Mouse (Mus musculus) heart, adult 2 months (tissue): ENCODE data around the gene Rnaseh2a. TPM values are rescaled to one million over a fixed set of nuclear protein-coding genes. Genes with fewer than 3 reads are reported as not detected.
A peak's percentile ranks its signal among the peaks of the same experiment; 100 is the strongest.

ENCODE experiments used
- DNase-seq, 2 experiments: peaks; one replicate each; pipeline ENCODE4 v3.0.0; 2021
- H3K27ac ChIP-seq: fragments of 200-600 bp; 2 replicates; pipeline ENCODE4 v1.8.1; 2022
- H3K27me3 ChIP-seq: fragments of 200-500 bp; 2 replicates; pipeline ENCODE4 v1.6.1; 2012; ENCODE audit warnings: mild to moderate bottlenecking, low read length, inconsistent platforms, mixed read lengths; ENCODE audit not compliant: control insufficient read depth, insufficient read depth
- H3K36me3 ChIP-seq: fragments of 200-500 bp; 2 replicates; pipeline ENCODE4 v1.6.1; 2012; ENCODE audit warnings: low read length, inconsistent platforms; ENCODE audit not compliant: control insufficient read depth, insufficient read depth
- H3K4me1 ChIP-seq: fragments of 200-500 bp; 2 replicates; pipeline ENCODE4 v1.6.1; 2011; ENCODE audit warnings: low read length; ENCODE audit not compliant: control insufficient read depth, insufficient read depth
- H3K4me3 ChIP-seq: fragments of 200-600 bp; 2 replicates; pipeline ENCODE4 v1.8.1; 2022
- H3K79me2 ChIP-seq: fragments of 200-500 bp; replicated peaks from 2 replicates; pipeline ENCODE4 v1.6.1; 2012; ENCODE audit warnings: mild to moderate bottlenecking, inconsistent platforms, low read length, moderate library complexity, mixed read lengths; ENCODE audit not compliant: control insufficient read depth, insufficient read depth
- H3K9ac ChIP-seq: fragments of 200-500 bp; 2 replicates; pipeline ENCODE4 v1.6.1; 2012; ENCODE audit warnings: low read depth, mild to moderate bottlenecking, control low read depth, inconsistent platforms, low read length, mixed read lengths
- CTCF ChIP-seq: fragments of 200-600 bp; IDR thresholded peaks from 2 replicates; pipeline ENCODE4 v1.8.1; 2022; ENCODE audit warnings: antibody characterized with exemption, mild to moderate bottlenecking, moderate library complexity
- EP300 ChIP-seq: fragments of 200-500 bp; IDR thresholded peaks from 2 replicates; pipeline ENCODE4 v1.6.1; 2011; ENCODE audit warnings: low read depth, low read length, control low read depth; ENCODE audit not compliant: insufficient read depth
- POLR2A ChIP-seq: fragments of 200-500 bp; IDR thresholded peaks from 2 replicates; pipeline ENCODE4 v1.6.1; 2011; ENCODE audit warnings: mild to moderate bottlenecking, low read depth, low read length, control low read depth; ENCODE audit not compliant: insufficient read depth
- WGBS: fragments of 180-500 bp; shearing (Covaris S2); methylation state at CpG from one replicate; pipeline ENCODE4 v1.1.7; 2018; 5-methylcytosine and 5-hydroxymethylcytosine counted together
- intact Hi-C: fragments of 180-260 bp; cut with DNase I; formaldehyde crosslinking; loops from one replicate; pipeline ENCODE4 v1.15.1; 2025
- polyA plus RNA-seq: library from polyadenylated mRNA; depleted of rRNA; stranded (reverse); fragments of >200 nt; gene quantifications from 2 replicates; pipeline ENCODE4 v1.2.3, GENCODE M21; 2012
- total RNA-seq, 2 experiments: library from RNA; stranded (reverse); gene quantifications; 2 replicates each; pipeline ENCODE4 v1.2.3; 2021

Rnaseh2a gene
- total and polyA plus RNA-seq, 3 experiments: 33.7 to 50.5 (median 38.1) TPM

DNA sequence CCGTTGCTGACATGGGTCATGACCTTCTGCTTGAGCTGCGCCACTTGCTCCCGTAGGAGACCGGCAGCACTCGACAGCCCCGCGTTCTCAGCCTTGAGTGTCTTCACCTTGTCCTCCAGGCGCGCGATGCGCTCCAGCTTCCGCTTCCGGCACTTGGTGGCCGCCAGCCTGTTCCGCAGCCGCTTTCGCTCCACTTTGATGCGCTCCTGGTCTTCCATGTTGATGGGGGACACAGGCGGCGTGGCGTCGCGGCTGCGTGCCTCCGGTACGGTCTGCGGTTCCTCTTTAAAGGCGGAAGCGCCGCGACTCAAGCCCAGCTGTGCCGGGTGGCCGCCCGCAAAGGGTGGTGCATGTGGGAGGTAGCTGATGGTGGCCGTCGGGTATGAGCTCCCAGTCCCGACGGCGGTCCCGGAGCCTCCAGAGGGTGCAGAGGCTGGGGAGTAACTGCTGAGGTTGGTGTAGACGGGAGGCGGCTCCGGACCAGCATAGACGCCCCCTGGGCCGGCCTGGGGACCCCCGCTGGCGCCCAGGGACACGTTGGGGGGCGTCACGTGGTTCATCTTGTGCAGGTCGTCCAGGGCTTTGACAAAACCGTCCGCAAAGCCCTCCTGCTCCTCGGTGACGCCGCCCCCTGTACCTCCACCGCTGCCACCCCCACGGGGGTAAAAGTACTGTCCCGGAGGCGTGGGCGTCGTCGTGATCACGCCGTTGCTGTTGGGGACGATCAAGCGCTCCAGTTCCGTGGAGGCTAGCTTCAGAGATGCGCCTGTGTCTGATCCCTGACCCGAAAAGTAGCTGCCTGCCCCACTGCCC, 8.1 kb upstream of the Rnaseh2a start:
- peak overlapping the region; percentile 99 for H3K27ac ChIP-seq
- intact Hi-C loops: loop anchor here (10.0 kb wide), 1 partner anchor 47 kb away; the partner anchor contains the start of genes Asna1 and Trir
- peak overlapping the region; percentile 91 for H3K9ac ChIP-seq
- DNase-seq: peak; percentile 84 to 86
- H3K4me1 ChIP-seq: peaks cover 17% of the 10 kb centered on the region
- TF ChIP-seq POLR2A: peak; percentile 57
- TF ChIP-seq EP300: 0 out of 2 replicates have a peak, but pooled peaks have one; percentile 4
- TF ChIP-seq CTCF: no peak
- H3K79me2 ChIP-seq: no peaks in the 10 kb centered on the region
- peak overlapping the region; percentile 56 for H3K4me3 ChIP-seq
- WGBS: under 1% methylated on average over 70 of the region's 70 CpGs
- no peaks in the 10 kb centered on the region; the same call in 1 of the 2 replicates for H3K36me3 ChIP-seq
- no peaks in the 10 kb centered on the region for H3K27me3 ChIP-seq

DNA sequence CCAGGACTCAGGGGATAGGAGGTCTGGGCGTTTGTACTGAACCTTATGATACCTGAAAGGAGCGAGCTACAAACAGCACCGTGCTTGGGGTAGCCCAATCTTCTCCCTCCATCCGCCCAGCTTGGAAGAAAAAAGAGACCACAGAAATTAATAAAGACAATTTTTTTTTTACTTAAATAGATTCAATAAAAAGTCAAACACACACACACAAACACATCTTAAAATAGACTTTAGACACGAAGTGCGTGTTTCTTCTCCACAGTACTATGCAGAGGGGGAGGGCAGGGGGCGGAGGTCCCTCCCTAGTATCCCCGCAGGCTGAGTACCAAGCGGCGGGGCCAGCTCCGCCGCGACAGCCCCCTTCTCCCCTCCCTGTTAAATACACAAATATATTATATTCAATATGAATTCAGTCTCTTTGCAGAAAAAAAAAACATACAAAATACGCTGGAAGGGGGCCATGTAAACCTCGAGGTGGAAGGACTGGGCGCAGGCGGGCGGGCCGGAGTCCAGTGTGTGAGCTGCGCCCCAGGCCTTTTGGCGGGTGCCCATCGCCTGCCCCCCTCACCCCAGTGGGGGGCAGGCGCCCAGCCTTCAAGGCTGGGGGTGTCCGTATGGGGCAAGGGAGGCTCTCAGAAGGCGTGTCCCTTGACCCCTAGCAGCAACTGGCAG, 7.3 kb upstream of the Rnaseh2a start:
- DNase-seq: peak in 1 of 2 experiments; percentile 53
- H3K4me3 ChIP-seq: peak overlapping the region; percentile 56
- WGBS: 1% methylated on average over 25 of the region's 25 CpGs
- no peaks in the 10 kb centered on the region; the same call in 1 of the 2 replicates for H3K36me3 ChIP-seq
- TF ChIP-seq POLR2A (peak; percentile 93; the same call in 1 of the 2 replicates), EP300 (no peak)
- intact Hi-C loops: loop anchor here (10.0 kb wide), 1 partner anchor 48 kb away; the partner anchor contains the start of genes Asna1 and Trir
- H3K4me1 ChIP-seq: peaks cover 17% of the 10 kb centered on the region
- no peaks in the 10 kb centered on the region for H3K27me3 ChIP-seq
- peak overlapping the region; percentile 99 for H3K27ac ChIP-seq
- H3K9ac ChIP-seq: peak overlapping the region; percentile 91
- H3K79me2 ChIP-seq: no peaks in the 10 kb centered on the region

GRCm38 (mm10) chr8:84976031-84976762, 6.6 kb upstream of the Rnaseh2a start:
- peak overlapping the region; percentile 99 for H3K27ac ChIP-seq
- 1% methylated on average over 61 of the region's 61 CpGs for WGBS
- no peaks in the 10 kb centered on the region for H3K27me3 ChIP-seq
- intact Hi-C loops: loop anchor here (10.0 kb wide), 1 partner anchor 49 kb away; the partner anchor contains the start of genes Asna1 and Trir
- peak; percentile 97 for DNase-seq
- peaks cover 15% of the 10 kb centered on the region for H3K4me1 ChIP-seq
- TF ChIP-seq POLR2A (peak; percentile 44; the same call in 1 of the 2 replicates), EP300 (0 out of 2 replicates have a peak, but pooled peaks have one; percentile 59), CTCF (peak; percentile 17)
- peak overlapping the region; percentile 56 for H3K4me3 ChIP-seq
- H3K79me2 ChIP-seq: no peaks in the 10 kb centered on the region
- peak overlapping the region; percentile 75 for H3K9ac ChIP-seq
- H3K36me3 ChIP-seq: no peaks in the 10 kb centered on the region; the same call in 1 of the 2 replicates

DNA sequence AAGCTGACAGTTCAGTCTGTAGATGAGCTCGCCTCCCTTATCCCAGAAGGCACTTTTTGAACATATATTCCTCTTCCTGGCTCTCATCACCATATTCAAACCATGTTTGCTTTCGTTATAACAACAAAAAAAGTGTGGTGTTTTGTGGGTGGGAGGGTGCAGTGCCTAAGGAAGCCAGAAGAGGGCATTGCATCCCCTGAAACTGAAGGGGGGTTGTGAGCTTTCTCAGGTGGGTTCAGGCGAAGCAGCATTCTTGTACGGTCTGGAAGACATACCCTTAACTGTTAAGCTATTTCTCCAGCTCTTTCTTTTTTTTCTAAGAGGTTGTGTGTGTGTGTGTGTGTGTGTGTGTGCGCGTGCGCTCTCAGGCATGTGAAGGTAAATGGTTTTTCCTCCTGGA, 5.9 kb upstream of the Rnaseh2a start:
- no peak overlapping the region; the same call in 1 of the 2 replicates for H3K4me3 ChIP-seq
- peaks cover 12% of the 10 kb centered on the region for H3K4me1 ChIP-seq
- peak overlapping the region; percentile 75 for H3K9ac ChIP-seq

DNA sequence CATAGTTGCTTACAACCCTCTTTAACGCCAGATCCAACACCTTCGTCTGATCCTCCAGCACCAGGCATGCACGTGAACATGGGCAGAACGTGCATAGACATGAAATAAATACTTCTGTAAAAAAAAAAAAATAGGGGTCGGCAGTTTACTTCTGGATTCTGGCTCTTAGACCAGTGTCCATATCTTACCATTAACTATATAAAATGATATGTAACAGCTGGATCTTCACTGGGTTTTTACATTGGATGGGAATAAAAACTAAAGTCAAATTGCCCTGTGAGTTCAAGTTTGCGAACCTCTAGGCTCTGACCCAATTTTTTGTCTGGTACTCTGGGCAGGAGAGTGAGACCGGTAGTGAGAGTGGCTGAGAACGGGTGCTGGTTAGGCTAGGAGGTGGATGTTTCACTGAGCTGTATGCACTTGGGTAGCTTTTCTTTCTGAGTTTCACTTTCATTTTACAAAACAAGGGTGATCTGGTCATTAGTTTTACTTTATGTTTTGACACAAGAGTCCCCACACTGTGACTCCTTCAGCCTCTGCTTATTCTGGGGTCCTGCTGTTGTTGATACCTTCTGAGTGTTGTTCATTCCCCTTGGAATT, 5.1 kb upstream of the Rnaseh2a start:
- Histone ChIP-seq H3K27me3 (no peaks in the 10 kb centered on the region), H3K9ac (no peak overlapping the region), H3K36me3 (no peaks in the 10 kb centered on the region; the same call in 1 of the 2 replicates), H3K27ac (peak overlapping the region; percentile 99), H3K4me3 (no peak overlapping the region), H3K79me2 (no peaks in the 10 kb centered on the region), H3K4me1 (peaks cover 16% of the 10 kb centered on the region)
- intact Hi-C loops: loop anchor here (1.0 to 10.0 kb wide), 2 partner anchors 15 to 50 kb away; partner anchors contain the start of genes Asna1 and Trir
- TF ChIP-seq POLR2A (0 out of 2 replicates have a peak, but pooled peaks have one; percentile 8), EP300 (no peak), CTCF (no peak)
- 72% methylated on average over 8 of the region's 8 CpGs for WGBS
- no peak for DNase-seq

More for the DNA sequence above, 5.9 kb upstream of the Rnaseh2a start:
- no peaks in the 10 kb centered on the region; the same call in 1 of the 2 replicates for H3K36me3 ChIP-seq
- H3K79me2 ChIP-seq: no peaks in the 10 kb centered on the region
- intact Hi-C loops: loop anchor here (10.0 kb wide), 1 partner anchor 49 kb away; the partner anchor contains the start of genes Asna1 and Trir
- H3K27ac ChIP-seq: peak overlapping the region; percentile 99
- WGBS: 33% methylated on average over 7 of the region's 7 CpGs
- TF ChIP-seq EP300: peak; percentile 58; the same call in 1 of the 2 replicates
- no peak for TF ChIP-seq POLR2A
- TF ChIP-seq CTCF: peak; percentile 89
- no peaks in the 10 kb centered on the region for H3K27me3 ChIP-seq
- DNase-seq: peak; percentile 69 to 80
